Mouse (Mus musculus) lung, adult 2 months (tissue): ENCODE data around the gene Lgmn.

Experiments used
- CTCF ChIP-seq: fragments of 200-500 bp; IDR thresholded peaks from 2 replicates; pipeline ENCODE4 v1.5.1; 2011; ENCODE audit warnings: mild to moderate bottlenecking, low read length, control low read depth; ENCODE audit not compliant: insufficient read depth
- POLR2A ChIP-seq: fragments of 200-500 bp; IDR thresholded peaks from 2 replicates; pipeline ENCODE4 v1.6.1; 2011; ENCODE audit warnings: low read depth, mild to moderate bottlenecking, control low read depth, low read length, borderline replicate concordance; ENCODE audit errors: extremely low read depth

DNA sequence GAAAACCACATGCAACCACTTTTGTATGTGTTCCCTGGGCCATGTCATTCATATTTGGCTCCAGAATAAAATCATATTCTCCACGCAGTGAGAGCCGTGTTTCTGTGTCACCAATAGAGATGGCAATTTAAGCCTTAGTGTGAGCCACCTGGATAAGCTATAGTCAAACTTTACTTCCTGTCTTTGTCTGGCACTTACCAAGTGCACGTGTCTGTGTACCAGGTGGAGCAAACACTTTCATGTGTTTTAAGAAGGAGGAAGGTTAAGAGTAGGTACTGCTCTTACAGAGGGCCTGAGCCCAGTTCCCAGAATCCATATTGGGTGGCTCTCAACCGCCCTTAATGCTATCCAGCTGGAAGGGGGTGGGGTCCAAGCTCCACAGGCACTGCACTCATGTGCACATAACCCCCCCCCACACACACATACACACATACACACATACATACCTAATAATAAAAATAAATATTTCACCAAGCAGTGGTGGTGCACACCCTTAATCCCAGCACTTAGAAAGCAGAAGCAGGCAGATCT is 14.5 kb downstream of the Lgmn start:
- TF ChIP-seq CTCF, result no peak
- TF ChIP-seq POLR2A, result no peak
